Mouse (Mus musculus) intestine, embryonic 16.5 days (tissue): ENCODE results near the gene Zfp648. TPM values are rescaled to one million over a fixed set of nuclear protein-coding genes. Genes with fewer than 3 reads are reported as not detected.

Source experiments
- ATAC-seq: fragments of 200-750 bp; cut with Nextera tagmentation; 2 replicates; pipeline ENCODE4 v1.8.0; 2017; ENCODE audit warnings: moderate TSS enrichment, moderate library complexity
- H3K27ac ChIP-seq: fragments of 300-500 bp; sonication (generic); 2 replicates; pipeline ENCODE4 v1.5.1; 2014; ENCODE audit warnings: mild to moderate bottlenecking, low read length
- H3K27me3 ChIP-seq: fragments of 300-500 bp; sonication (generic); replicated peaks from 2 replicates; pipeline ENCODE4 v1.6.1; 2014; ENCODE audit warnings: low read length, control low read depth, mixed read lengths; ENCODE audit not compliant: control insufficient read depth, insufficient read depth
- H3K36me3 ChIP-seq: fragments of 300-500 bp; sonication (generic); 2 replicates; pipeline ENCODE4 v1.6.1; 2014; ENCODE audit warnings: low read length, control low read depth; ENCODE audit not compliant: control insufficient read depth, insufficient read depth
- H3K4me1 ChIP-seq: fragments of 300-500 bp; sonication (generic); 2 replicates; pipeline ENCODE4 v1.6.1; 2014; ENCODE audit warnings: low read length, control low read depth, mixed read lengths; ENCODE audit not compliant: control insufficient read depth, insufficient read depth
- H3K4me2 ChIP-seq: fragments of 300-500 bp; sonication (generic); 2 replicates; pipeline ENCODE4 v1.6.1; 2014; ENCODE audit warnings: low read depth, low read length, control low read depth
- H3K4me3 ChIP-seq: fragments of 300-500 bp; sonication (generic); 2 replicates; pipeline ENCODE4 v1.5.1; 2014; ENCODE audit warnings: mild to moderate bottlenecking, low read length
- H3K9ac ChIP-seq: fragments of 300-500 bp; sonication (generic); 2 replicates; pipeline ENCODE4 v1.6.1; 2014; ENCODE audit warnings: low read depth, low read length
- H3K9me3 ChIP-seq: fragments of 300-500 bp; sonication (generic); 2 replicates; pipeline ENCODE4 v1.6.1; 2016; ENCODE audit warnings: low read length, control low read depth; ENCODE audit not compliant: control insufficient read depth
- WGBS: fragments of 180-500 bp; shearing (Covaris S2); extraction: QIAGEN DNeasy Blood & Tissue Kit; methylation state at CpG from one replicate; pipeline ENCODE4 v1.1.7; 2014; 5-methylcytosine and 5-hydroxymethylcytosine counted together
- polyA plus RNA-seq: library from polyadenylated mRNA; unstranded; fragments of >200 nt; fragmentation: Nextera tagmentation; extraction: Ambion mirVana; gene quantifications from 2 replicates; pipeline ENCODE4 v1.2.1, GENCODE M21; 2015

Zfp648 gene
- polyA plus RNA-seq, 1 experiment from 2014 or later: not detected

DNA sequence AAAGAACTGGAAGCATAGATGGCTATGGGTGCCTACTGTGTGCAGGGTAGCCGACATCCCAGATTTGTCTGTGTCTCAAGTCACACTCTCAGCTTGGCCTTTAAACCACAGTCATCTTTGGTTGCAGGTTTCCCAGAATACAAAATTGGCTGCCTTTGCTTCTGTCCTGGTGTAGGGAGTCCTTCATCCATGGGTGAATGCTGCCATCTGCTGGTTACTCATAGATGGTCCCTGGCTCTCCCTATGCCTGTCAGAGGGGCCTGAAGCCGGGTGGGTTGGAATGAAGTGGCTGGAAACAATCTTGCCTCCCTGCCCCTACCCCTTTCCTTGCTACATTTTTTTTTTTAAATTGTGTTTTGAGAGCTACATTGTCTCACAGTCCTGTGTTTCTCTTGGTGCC, 20.0 kb upstream of the Zfp648 start:
- Histone ChIP-seq H3K9ac (no peak overlapping the region), H3K4me3 (no peak overlapping the region), H3K27ac (no peak overlapping the region), H3K4me1 (no peaks in the 10 kb centered on the region), H3K4me2 (no peak overlapping the region), H3K9me3 (no peaks in the 10 kb centered on the region), H3K36me3 (no peaks in the 10 kb centered on the region), H3K27me3 (no peaks in the 10 kb centered on the region)
- 31% methylated on average over 2 of the region's 2 CpGs for WGBS
- ATAC-seq: peak; percentile 79

DNA sequence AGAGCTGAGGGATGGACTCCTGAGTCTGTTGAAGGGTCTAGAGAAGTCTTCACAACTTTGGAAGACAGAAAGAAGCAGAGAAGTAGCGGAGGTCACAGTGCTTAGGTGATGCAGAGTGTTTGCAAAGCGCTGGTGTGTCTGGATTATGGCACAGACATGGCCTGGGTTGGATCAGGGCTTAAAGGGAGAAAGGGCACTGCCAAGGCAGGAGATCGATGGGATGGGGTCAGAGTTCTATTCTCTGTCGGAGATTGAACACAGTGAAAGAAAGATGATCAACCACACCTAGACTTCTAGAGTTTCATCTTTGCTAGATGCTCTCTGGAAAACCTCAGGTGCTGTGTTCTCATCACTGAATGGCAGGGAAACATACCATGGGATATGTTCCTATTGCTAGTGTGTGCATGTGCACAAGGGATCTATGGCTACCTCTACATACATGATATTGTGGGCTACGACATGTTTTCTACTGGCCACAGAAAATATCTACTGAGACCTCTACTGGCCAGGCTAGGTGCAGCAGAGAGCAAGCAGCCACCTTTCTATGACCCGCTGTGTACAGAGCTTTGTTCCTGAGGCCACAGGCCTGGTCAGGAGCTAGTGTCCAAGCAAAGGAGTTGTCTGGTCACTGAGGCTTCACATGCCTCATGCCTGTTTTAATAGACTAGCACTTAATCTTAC, 18.5 kb upstream of the Zfp648 start:
- Histone ChIP-seq H3K27me3 (no peaks in the 10 kb centered on the region), H3K9ac (no peak overlapping the region), H3K4me1 (no peaks in the 10 kb centered on the region), H3K4me3 (no peak overlapping the region), H3K27ac (no peak overlapping the region), H3K36me3 (no peaks in the 10 kb centered on the region), H3K9me3 (no peaks in the 10 kb centered on the region), H3K4me2 (no peak overlapping the region)
- ATAC-seq: no peak
- WGBS: 67% methylated on average over 6 of the region's 6 CpGs

DNA sequence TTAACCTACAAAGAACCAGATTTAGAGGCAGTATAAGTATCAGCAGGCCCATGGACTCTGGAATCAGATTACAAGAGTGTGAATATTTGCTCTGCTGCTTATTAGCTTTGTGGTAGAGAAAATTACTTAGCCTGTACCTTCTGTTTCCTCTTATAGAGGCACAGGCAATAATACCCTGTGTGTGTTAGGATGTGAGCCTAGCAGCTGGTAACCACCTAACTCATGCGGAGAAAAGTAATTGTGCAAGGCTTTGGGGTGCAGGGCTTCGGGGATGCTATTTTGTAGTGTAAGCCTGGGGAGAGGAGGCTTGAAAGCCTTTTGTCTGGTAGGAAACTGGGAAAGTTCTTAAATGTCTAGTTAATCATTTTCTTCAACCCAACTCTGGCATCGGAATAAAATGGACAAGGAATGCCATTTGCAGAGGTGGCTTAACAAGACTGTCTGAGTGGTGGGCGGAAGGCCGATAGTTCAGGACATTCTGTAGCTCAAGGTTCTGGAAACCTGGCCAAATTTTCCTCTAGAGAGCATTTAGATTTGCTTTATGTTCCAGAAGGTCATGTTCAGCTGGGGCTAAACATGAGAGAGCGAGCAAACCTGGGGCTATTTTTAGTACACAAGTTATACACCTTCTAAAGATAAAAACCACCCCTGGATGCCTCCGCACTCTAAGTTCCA, 17.8 kb upstream of the Zfp648 start:
- Histone ChIP-seq H3K27me3 (no peaks in the 10 kb centered on the region), H3K9ac (no peak overlapping the region), H3K4me2 (no peak overlapping the region), H3K4me1 (no peaks in the 10 kb centered on the region), H3K9me3 (no peaks in the 10 kb centered on the region), H3K27ac (no peak overlapping the region), H3K4me3 (no peak overlapping the region), H3K36me3 (no peaks in the 10 kb centered on the region)
- 84% methylated on average over 7 of the region's 7 CpGs for WGBS
- no peak for ATAC-seq

DNA sequence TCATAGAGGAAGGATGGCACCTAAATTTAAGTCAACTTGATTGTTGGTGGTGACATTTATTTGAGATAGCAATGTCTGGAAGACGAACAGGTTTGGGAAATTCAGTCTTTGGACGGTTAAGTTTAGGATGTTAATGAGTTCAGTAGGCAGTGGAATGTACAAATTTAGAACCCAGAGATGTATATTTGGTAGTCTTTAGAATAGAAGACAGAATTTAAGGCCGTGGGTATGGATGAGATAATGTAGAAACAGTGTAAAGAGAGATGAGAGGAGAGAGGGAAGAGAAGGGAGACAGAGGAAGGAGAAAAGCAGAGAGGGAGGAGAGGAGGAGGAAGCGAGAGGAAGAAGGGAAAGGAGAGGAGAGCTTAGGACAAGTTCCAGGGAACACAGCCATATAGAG, 12.8 kb upstream of the Zfp648 start:
- no peak overlapping the region for H3K27ac ChIP-seq
- no peaks in the 10 kb centered on the region for H3K27me3 ChIP-seq
- WGBS: 82% methylated on average over 4 of the region's 4 CpGs
- no peaks in the 10 kb centered on the region for H3K9me3 ChIP-seq
- no peaks in the 10 kb centered on the region for H3K4me1 ChIP-seq
- H3K9ac ChIP-seq: no peak overlapping the region
- no peak overlapping the region for H3K4me3 ChIP-seq
- no peak overlapping the region for H3K4me2 ChIP-seq
- H3K36me3 ChIP-seq: no peaks in the 10 kb centered on the region
- ATAC-seq: no peak

DNA sequence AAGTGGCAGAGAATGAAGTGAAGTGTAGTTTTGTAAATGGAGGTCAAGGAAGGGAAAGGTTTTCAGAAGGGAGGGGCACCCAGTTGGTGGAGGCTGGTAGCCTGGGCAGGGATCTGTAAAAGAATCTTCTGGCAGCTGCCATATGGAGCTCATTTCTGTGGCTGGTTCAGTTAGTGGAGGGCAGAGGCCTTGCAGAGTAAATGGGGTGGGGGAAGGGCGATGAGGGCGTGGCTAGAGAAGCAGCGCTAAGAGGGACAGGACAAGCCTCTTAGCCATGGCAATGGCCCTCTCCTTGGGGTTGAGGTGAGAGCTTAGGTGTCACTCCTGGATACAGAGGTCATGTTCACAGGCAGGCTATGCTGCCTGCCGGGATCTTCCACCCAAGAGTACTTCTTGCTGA, 12.4 kb upstream of the Zfp648 start:
- H3K9me3 ChIP-seq: no peaks in the 10 kb centered on the region
- 51% methylated on average over 4 of the region's 4 CpGs for WGBS
- no peak overlapping the region for H3K4me3 ChIP-seq
- no peaks in the 10 kb centered on the region for H3K36me3 ChIP-seq
- no peak for ATAC-seq
- H3K27ac ChIP-seq: no peak overlapping the region
- no peaks in the 10 kb centered on the region for H3K27me3 ChIP-seq
- no peaks in the 10 kb centered on the region for H3K4me1 ChIP-seq
- no peak overlapping the region for H3K9ac ChIP-seq
- H3K4me2 ChIP-seq: no peak overlapping the region

DNA sequence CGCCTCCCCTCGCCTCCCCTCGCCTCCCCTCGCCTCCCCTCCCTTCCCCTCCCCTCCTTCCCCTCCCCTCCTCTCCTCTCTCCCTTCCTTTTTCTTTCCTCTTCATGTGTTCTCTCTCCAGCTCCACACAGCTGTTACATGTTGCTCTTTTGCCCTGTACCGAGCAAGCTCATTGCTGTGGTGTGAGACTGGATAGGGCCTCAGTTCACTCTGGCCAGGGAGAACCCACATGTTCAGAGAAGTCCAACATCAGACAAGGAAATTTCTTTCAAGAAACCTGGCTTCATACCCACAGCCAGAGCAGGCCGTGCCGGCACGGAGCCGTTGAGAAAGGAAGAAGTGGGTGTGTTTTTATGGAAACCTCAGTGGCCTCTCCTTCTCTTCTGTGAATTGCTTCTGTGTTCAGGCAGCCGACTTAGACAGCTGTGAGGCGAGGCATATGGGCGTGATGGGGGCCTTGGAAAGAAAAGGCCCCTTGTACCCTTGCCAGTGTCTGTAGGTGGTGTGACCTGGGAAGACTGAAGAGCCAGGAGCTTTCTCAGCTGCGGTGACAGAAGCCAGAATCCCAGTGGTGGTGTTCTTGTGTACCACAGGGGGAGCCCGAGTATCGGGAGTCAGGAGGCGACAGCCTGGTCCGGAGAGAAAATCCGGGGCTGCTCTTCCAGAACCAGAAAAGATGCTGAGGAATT, 11.0 kb upstream of the Zfp648 start:
- peak; percentile 48; the same call in 1 of the 2 replicates for ATAC-seq
- H3K27ac ChIP-seq: no peak overlapping the region
- no peak overlapping the region for H3K4me3 ChIP-seq

DNA sequence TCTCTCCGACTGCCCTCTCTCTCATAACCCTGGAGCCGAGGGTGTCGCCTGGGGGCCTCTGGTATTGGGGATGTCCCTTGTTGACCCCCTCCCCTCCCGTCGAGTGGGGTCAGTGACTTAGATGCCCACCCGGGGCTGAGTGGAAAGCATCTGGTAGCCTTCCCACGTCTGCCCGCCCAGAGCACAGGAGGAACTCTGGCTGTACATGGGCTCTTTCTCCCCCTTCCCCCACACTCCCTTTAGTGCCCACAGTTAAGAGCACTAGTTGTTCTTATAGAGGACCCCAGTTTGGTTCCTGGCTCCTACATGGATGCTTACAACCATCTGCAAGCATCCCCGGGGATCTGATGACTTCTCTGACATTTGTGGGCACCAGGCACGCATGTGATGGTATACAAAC, 2.1 kb upstream of the Zfp648 start:
- WGBS: 95% methylated on average over 10 of the region's 10 CpGs
- H3K27me3 ChIP-seq: peaks cover 5% of the 10 kb centered on the region
- H3K27ac ChIP-seq: no peak overlapping the region
- no peaks in the 10 kb centered on the region for H3K4me1 ChIP-seq
- no peak overlapping the region for H3K4me2 ChIP-seq
- H3K9me3 ChIP-seq: no peaks in the 10 kb centered on the region
- no peak overlapping the region for H3K4me3 ChIP-seq
- no peak for ATAC-seq
- H3K36me3 ChIP-seq: no peaks in the 10 kb centered on the region
- no peak overlapping the region for H3K9ac ChIP-seq

More for the DNA sequence above, 11.0 kb upstream of the Zfp648 start:
- H3K4me2 ChIP-seq: no peak overlapping the region
- 63% methylated on average over 17 of the region's 18 CpGs for WGBS
- H3K9me3 ChIP-seq: no peaks in the 10 kb centered on the region
- H3K4me1 ChIP-seq: no peaks in the 10 kb centered on the region
- H3K9ac ChIP-seq: no peak overlapping the region
- no peaks in the 10 kb centered on the region for H3K36me3 ChIP-seq
- no peaks in the 10 kb centered on the region for H3K27me3 ChIP-seq

DNA sequence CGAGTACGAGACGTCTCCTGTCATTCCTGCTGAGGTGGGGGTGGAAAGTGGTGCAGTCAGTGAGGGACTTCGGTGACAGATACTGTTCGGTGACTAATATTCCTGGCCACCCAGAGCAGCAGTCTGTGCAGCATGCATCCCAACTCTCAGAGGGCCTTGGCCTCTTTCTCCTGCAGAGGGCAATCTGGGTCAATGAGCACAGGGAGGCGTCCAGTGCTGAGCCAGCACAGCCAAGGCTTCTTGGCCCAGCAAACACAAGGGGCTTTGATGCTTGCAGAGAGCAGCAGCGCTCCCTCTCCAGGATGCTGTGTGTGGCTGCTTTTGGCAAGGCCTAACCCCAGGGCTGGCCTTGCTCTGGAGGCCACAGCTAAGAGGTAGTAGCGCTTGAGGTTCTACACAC, 1.6 kb downstream of the Zfp648 start:
- Histone ChIP-seq H3K4me2 (no peak overlapping the region), H3K36me3 (no peaks in the 10 kb centered on the region), H3K4me1 (peaks cover 10% of the 10 kb centered on the region), H3K27me3 (peaks cover 28% of the 10 kb centered on the region), H3K4me3 (no peak overlapping the region), H3K9me3 (no peaks in the 10 kb centered on the region), H3K9ac (no peak overlapping the region), H3K27ac (no peak overlapping the region)
- no peak for ATAC-seq
- 77% methylated on average over 8 of the region's 8 CpGs for WGBS

DNA sequence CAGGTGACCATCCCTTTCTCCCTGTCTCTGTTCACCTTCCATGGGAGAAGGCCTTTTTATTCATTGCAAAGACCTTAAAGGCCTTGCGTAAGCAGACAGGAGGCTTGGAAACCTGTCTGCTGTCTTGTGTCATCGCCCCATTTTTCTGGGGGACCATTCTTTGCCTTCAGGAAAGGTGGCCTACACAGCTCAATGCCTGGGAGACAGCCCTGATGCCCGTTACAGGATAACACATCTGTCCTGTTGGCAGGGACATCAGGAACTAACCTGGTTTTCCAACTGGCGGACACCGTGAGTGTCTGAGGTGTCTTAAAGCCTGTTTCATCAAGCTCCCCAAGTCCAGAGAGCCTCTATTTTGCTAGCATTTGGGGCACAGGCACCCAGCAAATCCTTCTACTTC, 2.4 kb downstream of the Zfp648 start:
- H3K9me3 ChIP-seq: no peaks in the 10 kb centered on the region
- H3K4me3 ChIP-seq: no peak overlapping the region
- peaks cover 28% of the 10 kb centered on the region for H3K27me3 ChIP-seq
- H3K4me2 ChIP-seq: no peak overlapping the region
- no peaks in the 10 kb centered on the region for H3K36me3 ChIP-seq
- 92% methylated on average over 5 of the region's 5 CpGs for WGBS
- H3K9ac ChIP-seq: no peak overlapping the region
- no peak for ATAC-seq
- H3K27ac ChIP-seq: no peak overlapping the region
- peaks cover 10% of the 10 kb centered on the region for H3K4me1 ChIP-seq
